Mouse (Mus musculus) embryo, embryonic 10 days (tissue): ENCODE results near the gene Gstp2.
"Not testable (repeated sequence)": the region's sequence is repeated elsewhere in the genome, so short reads cannot be mapped to it uniquely, and the experiment has no call there.

Source experiments
- DNase-seq: peaks from one replicate; pipeline ENCODE4 v3.0.0-alpha.2; 2015; ENCODE audit warnings: low spot score

Gene Gstp2

DNA sequence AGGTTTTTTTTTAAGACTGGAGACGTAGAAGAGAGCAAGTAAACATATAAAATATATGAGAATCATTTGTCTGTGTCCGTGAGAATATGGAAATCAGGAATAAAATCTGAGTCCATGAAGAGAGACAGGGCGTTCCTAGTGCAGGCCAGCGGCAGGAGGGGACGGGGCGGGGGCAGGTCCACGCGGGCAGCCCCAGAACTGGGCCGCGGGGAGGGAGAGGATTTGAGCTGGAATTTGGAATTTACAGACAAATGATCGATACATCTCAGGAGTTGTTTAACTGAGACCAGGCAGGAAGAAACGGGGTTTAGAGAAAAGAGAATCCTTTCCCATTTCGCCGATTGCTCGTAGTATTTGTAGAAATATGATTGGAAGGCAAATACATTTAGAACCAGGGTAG is 24.5 kb upstream of the Gstp2 start:
- DNase-seq = no peak

DNA sequence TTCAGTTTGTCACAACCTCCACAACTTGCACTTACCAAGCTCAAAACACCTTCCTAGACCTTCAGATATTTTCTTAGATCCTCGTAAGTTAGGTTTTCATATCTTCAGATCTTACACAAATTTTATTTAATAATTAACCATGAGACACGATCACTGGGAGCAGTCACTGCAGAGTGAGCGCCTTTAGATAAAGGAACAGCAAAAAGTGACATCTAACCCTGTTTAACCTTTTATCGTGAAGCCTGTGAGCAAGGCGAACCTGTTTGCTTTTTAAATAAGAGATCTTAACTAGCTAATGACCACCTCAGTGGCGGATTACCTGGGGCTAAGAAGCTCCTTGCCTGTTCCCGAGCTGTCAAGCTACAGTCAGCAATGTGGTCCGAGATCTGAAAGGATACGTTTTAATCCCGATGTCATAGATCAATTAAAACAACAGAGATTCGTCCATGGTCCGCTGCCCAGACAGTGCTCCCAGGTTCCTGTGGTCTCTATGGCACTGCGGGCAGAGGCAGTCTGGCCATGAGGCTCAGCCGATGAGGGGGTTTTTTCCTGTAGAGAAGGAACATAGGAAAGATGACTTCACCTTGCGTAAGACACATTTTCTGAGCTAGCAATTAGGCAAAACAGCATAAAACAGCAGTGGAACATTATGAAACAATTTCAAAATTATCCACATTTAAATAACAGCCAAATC is 23.0 kb upstream of the Gstp2 start:
- no peak for DNase-seq

DNA sequence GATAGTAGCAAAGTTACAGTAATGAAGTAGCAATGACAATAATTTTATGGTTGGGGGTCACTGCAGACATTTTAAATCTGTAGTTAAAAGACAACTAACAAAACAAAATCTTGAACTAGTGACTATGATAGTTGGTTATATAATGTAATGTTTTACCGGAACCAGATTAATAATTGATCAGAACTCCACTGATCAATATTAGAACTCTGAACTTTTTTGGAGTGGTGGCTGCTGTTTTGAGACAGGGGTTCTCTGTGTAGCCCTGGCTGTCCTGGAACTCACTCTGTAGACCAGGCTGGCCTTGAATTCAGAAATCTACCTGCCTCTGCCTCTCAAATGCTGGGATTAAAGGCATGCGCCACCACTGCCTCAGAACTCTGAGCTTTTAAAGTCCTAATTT is 22.4 kb upstream of the Gstp2 start:
- DNase-seq = not testable (repeated sequence)

DNA sequence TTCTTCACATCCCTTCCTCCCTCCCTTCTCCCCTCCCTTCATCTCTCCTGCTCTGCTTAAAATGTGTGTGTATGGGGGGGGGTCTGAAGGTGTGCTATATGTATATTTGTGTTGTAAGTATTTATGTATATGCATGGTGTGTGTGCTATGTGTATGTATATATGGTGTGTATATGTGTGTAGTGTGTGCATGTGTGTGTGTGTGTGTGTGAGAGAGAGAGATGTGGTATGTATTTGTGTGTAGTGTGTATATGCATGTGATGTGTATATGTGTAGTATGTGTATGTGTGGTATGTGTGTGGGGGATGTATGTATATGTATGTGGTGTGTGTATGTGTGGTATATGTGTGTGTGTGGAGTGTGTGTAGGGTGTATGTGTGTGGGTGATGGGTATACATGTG is 21.1 kb upstream of the Gstp2 start:
- DNase-seq = no peak

DNA sequence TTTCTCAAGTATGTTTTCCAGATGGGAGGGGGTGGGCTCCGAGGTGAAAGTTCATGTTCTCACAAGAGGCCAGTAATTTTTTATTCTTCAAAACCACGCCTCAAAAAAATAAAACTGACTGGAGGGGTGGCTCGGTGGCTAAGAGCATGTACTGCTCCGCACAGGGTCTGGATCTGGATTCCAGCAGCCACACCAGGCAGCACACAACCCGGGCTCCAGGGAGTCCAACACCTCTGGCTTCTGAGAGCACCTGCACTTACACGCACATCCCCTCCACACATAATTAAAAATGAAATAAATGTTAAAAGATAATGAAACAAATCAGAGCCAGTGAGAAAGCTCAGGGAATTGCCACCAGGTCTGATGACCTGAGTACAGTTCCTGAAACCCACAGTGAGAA is 20.5 kb upstream of the Gstp2 start:
- no peak for DNase-seq

DNA sequence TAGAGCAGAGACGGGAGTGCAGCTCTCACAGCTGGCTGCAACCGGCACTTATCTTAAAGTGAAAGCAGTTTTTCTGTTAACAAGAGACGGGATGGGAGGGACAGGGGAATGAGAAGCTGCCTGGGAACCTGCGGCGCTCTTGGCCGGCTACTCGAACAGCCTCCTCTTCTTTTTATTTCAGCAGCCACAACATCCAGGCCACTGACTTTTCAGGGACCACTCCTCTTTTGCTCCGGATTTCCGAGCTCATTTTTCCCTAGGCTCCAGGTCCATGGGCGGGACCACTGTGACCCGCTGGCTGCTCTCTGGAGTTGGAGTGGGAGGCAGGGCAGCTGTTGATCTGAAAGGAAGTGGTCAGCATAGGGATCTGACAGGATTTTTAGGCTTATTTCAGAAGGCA is 18.7 kb upstream of the Gstp2 start:
- not testable (repeated sequence) for DNase-seq

DNA sequence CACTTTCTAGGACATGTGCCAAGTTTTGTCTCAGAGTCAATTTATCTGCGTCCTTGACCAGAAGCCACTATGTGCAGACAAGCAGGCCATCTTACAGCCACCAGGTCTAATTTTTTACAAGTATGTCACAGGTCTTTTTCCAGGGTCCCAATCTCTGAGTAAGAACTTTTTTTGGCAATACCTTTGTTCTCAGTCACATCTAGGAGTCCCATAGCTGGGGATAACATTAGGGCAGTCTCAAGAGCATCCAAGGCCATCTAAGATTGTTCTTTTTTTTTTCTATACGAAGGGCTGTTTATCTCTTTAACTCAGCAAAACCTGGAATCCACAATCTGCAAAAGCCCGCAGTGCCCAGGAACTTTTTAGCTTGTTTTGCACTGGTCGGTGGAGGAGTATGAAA is 17.5 kb upstream of the Gstp2 start:
- not testable (repeated sequence) for DNase-seq

DNA sequence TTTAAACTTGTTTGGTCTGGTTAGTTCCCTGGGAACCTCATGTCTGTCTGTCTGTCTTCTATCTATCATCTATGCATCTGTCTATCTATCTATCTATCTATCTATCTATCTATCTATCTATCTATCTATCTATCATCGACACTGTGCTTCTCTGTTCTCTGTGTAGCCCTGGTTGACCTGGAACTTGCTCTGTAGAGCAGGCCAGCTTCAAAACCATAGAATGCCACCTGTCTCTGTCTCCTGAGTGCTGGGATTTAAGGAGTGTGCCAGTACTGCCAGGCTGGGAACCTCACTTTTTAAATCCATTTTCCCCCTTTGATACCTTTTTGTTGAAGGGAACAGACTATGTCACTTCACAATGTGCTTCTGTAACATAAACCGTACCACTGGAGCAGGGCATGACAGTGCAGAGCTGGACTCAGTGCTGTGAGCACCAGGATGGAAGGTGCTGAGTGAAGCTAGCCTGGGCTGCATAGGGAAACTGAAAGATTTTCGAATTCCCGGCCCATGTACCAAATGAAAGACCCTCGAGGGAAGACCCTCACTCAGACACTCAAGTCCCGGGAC is 15.2 kb upstream of the Gstp2 start:
- no peak for DNase-seq

DNA sequence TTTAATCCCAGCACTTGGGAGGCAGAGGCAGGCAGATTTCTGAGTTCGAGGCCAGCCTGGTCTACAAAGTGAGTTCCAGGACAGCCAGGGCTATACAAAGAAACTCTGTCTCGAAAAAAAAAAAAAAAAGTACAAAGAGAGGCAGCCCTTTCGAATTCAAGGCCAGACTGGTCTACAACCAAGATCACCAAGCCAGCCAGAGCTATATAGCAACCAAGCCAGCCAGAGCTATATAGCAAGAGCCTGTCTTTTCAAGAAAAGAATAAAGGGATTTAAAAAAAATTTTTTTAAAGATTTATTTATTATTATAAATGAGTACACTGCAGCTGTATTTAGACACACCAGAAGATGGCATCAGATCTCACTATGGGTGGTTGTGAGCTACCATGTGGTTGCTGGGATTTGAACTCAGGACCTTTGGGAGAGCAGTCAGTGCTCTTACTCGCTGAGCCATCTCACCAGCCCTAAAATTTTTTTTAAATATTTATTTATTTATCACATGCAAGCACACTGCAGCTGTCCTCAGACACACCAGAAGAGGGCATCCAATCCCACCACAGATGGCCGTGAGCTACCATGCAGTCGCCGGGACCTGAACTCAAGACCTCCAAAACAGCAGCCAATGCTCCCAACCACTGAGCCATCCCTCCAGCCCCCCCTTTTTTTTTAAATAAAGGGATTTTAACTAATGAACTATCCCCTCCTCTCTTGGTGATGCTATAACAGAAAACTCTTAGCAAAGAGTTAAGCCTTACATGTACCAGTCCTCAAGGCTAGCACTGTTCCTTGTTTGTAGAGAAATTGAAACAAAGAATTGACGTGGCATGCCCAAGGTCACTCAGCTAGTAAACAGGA is 14.4 kb upstream of the Gstp2 start:
- not testable (repeated sequence) for DNase-seq

DNA sequence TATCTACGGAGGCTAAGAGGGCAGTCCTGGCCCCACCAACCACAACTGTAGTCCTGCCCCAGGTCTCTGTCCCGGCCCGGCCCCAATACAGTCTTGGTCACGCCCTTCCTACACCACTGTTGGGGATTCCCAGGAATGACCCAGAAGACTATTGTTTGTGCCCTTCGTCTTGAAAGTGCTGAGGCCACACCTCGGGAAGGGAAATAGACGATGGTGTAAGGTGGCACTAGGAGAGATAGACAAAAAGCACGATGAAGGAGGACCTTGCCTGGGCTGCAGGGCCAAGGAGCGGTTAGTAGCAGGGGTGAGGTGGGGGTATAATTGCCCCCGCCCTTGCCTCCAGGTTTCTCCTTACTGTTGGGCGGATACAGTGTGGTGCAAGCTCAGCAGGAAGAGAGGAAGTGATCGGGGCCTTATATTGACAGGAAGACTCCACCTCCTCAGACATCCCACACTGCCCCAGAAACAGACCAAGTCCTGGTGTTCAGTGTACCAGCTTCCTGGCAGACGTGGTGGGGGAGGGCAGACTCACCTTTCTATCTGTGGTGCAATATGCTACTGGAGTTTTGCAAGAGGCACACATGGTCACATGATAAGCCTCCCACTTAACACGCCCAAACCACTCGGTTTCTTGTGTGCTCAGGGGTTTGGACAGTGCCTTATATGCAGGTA is 13.4 kb upstream of the Gstp2 start, which contains the start of gene Gstp3:
TSS of gene Gstp3 (minus strand) at position 501 of the 672 bp plus-strand sequence.
- DNase-seq = no peak

DNA sequence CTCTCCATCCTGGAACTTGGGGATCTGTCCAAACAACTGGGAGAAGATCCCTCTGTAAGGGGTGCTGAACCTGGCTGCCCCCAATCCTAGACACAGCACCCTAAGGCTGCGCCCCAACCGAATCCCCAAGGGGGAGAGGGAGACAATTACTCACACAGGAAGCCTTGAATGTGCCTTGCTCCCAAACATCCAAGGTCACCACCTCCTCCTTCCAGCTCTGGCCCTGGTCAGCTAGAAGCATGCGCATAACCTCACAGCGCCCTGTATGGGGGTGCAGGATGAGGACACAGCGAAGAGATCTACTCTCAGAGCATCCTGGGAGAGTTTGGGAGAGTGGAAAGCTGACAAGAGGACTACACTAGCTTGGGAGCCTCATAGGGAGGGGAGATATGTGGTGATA is 12.8 kb upstream of the Gstp2 start:
- no peak for DNase-seq

DNA sequence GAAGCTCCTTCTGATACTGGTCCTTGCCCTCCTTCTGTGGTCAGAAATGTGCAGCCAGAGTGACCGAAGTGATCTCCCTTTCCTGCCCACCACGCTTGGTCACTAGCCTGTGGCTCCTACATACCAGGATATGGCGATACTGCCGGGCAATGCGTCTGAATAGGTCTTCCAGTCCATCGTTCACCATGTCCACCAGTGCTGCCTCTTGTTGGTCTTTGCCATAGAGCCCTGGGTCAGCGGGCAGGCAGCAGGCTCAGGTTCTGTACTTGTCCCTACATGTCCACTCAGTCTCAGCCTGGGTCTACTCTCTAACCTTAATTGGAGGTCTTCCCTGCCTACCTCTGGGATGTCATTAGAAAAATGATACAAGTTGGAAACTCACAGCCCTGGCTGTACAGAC is 12.1 kb upstream of the Gstp2 start:
- DNase-seq = no peak

DNA sequence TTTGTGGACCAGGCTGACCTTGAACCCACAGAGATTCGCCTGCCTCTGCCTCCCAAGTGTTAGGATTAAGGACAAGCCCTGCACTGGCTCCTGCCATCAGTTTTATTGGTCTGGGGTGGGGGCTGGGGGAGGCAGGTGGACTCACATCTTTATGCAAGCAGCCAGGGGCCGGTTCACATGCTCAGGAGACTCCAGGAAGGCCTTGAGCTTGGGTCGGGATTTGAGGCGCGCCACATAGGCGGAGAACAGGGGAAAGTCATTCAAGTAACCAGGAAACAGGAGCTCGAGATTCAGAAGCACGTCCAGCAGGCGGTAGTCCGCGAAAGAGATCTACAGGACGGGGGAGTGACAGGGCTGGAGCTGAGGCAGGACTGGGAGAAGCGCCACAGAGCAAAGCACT is 11.6 kb upstream of the Gstp2 start:
- DNase-seq = no peak

DNA sequence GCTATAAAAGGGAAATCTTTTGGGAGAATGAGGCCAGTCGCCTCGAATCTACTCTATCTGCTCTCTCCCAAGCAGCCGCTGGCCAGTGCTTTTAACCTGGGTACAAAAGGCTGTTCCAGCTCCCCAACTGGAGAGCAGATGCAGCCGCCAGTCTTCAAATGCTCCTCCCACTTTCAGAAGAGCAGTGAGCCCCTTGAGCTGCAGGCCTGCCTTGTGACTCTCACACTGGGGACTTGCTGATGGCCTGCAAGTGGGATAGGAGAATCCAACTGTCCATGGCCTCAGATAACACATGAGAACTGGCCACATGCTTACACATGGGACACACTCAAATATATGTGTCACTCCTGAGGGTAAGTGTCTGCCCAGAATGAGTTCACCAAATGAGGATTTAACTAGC is 10.9 kb upstream of the Gstp2 start:
- DNase-seq = no peak

DNA sequence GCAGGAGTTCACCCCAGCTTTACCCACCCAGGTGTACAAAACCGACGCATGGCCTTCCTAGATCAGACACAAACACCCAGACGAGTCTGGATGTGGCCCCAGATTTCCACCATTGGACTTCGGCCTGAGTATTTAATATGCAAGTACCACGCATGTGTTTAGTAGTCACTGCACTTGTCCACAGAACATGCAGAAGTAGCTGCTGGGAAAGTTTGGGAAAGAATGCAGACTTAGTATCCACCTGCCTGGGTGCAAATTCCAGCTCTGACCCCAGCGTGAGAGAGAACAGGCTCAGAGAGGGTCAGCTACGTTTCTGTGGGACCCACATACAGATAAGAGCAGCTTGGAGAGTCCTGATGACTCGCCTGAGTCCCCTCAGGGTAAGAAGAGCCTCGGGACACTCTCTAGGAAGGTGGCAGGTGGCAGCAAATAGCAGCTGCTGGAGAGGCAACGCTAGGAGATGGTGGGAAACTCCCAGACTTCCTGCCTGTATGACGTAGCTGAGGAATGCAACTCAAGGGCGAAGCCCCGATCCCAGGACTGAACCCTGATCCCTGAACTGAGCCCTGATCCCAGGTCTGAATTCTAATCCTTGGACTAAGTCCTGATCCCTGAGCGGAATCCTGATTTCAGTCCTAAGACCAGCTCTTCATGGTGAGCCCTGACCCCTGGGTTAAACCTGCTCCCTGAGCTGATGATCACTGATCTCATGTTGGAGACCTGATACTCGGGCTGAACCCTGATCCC is 10.3 kb upstream of the Gstp2 start:
- DNase-seq = no peak

DNA sequence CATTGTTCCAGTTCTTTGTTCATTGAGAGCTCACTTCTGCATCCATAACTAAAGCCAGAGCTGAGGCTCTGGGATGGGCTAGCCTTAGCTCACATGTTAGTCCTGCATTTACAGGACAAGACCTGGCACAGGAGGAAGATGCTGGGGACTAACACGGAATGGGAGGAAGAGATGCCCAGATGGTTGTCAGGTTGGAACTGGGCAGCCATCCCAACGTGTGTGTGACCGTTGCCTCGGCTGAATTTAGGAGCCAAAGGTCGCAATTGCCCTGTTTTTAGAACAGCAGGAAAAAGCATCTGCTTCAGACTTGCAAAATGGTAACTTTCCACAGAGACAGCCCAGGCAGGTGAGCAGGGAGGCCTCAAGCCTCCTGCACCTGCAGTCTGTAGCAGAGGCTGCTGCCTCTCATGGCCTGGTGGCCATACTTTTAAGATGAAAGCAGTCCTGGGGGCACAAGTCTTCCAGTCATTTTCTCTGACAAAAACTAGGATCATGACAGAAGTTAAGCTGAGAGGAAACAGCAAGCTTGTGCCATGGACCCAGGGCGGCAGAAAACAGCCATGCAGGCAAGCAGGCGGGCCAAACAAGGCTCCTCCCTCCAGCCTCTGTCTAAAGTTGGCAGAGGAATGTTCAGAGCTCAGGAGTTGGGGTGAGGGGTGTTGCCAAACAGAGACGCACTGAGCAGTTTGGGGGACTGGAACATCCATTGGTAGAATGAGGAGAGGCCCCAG is 9.6 kb upstream of the Gstp2 start:
- DNase-seq = no peak

DNA sequence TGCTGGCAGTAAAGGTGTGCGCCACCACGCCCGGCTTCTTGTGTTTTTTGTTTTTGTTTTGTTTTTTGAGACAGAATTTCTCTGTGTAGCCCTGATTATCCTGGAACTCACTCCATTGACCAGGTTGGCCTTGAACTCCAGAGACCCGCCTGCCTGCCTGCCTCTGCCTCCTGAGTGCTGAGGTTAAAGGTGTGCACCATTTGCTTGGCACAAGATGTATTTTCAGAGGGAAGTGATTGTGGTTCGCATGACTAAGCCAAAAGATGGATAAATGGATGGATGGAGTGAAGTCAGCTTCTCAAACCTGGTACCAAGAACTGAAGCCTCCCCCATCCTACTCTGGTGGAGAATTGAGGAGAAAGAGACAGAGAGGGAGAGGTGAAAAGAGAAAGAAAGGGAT is 8.8 kb upstream of the Gstp2 start:
- no peak for DNase-seq

DNA sequence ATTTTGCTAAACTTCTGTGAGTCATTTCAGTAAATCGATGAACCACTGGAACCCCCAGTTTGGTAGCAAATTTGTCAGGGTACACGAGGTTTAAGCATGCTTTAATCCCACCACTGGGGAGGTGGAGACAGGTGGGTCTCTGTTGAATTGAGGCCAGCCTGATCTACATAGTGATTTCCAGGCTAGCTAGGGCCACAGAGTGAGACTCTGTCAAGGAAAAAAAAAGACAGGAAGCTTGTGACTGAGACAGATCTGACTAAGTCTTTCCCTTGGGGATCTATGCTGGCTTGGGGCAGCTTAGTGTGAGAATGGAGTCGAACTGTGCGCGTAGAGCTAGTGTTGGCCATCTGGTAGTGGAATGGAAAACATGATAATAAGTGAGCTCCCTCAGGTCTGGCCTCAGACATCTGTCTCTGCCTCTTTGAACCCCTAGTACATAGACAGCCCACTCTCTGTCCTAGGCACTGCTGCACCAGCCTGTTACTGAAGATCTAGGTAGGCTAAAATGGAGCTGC is 6.8 kb upstream of the Gstp2 start:
- DNase-seq = no peak

DNA sequence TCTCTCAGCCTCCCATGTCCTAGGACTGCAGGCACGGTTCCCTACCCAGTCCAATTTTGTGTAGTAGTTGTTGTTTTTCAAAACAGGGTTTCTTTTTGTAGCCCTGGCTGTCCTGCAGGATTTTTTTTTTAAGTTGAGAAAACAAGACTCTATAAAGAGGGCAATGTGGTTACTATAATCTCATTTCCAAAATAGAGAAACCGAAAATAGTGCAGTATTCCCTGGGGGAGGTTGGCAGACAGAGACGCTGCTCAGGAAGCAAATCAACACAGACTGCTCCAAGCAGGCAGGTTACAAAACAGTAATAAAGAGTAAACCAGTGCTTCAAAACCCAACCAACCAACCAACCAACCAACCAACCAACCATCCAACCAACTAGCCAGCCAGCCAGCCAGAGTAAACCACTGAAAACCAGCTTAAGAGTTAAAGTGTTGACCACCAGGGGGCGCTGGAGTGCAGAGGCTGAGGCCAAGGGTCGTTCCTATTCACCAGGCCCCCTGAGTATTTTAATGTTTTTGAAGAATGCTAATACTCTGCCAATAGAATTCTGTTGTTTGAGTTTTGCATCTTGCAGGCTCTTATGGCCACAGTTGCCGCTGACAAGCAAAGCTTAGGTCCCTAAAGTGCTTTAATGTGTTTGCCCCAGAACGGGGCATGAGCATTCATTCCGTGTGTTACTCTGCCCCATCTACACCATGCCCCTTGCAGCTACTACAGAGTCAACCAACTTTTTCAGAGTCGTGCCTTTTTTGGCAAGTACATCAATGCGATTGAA is 6.1 kb upstream of the Gstp2 start:
- DNase-seq = peak; percentile 83

DNA sequence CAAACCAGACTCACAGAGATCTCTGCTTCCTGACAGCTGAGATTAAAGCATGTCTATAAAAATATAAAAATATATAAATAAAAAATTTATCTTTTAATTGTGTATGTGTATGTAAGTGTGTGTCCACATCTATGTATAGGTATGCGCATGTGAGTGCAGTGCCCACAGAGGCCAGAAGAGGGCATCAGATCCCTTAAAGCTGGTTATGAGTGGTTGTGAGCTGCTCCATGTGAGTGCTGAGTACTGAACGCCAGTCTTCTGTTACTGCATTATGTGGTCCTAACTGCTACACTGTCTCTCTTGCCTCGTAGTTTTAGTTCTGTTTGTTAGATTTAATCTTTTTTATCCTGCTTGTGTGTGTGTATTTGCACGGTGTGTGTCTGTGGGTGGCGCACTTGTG is 5.2 kb upstream of the Gstp2 start:
- no peak for DNase-seq
